Mouse (Mus musculus): ENCODE measurements around the gene Kif3b.

DNA sequence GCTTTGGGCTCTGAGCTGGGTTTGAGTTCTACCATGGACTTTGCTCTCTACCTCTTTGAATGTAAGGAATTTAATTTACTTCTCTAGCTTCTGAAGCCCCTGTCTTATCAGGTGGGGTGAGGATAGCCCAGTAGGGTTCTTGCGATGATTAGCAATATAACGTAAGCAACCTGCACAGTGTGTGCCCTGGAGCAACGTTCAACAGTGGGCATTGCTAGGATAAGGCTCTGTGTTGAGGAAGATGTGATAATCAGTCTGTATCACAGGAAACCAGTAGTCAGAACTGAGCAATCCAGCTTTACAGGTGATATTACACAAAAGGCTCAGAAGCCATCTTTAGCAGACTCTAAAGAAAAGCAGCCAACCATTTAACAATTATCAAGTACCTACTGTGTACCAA lies 43.1 kb downstream of the Kif3b start:
- TF ChIP-seq GATA1 (IDR thresholded peaks at IDR 0.05; ENCODE audit: borderline replicate concordance, low read length) (no peak), FLI1 (IDR thresholded peaks at IDR 0.05; ENCODE audit: low read length) (no peak)
